Mouse (Mus musculus) thymus, adult 2 months (tissue): ENCODE measurements at regions not wholly inside any gene's neighbourhood (a gene's known extent, or its start where the extent isn't known, plus 50 kb on each side); places are given as distances from the start of the nearest gene placed in this dataset.

ENCODE experiments used
- CTCF ChIP-seq: fragments of 200-500 bp; IDR thresholded peaks from 2 replicates; pipeline ENCODE4 v1.5.1; 2012; ENCODE audit warnings: mild to moderate bottlenecking, control low read depth, low read length, moderate library complexity, borderline replicate concordance; ENCODE audit not compliant: control insufficient read depth, poor library complexity, insufficient read depth; ENCODE audit errors: extremely low read depth
- POLR2A ChIP-seq: fragments of 200-500 bp; IDR thresholded peaks from 2 replicates; pipeline ENCODE4 v1.6.1; 2012; ENCODE audit warnings: mild to moderate bottlenecking, low read length, control low read depth, moderate library complexity; ENCODE audit not compliant: control insufficient read depth, poor library complexity, insufficient read depth; ENCODE audit errors: extremely low read depth

GRCm38 (mm10) chr11:44183823-44184222 lies 216.0 kb upstream of the Il12b start:
- no peak for TF ChIP-seq CTCF
- no peak for TF ChIP-seq POLR2A
